In genomic region chr19:53648802-53649236, GRCm38 (mm10) we compare ENCODE assay signal across 8 mouse cellular contexts. TPM values are rescaled to one million over a fixed set of nuclear protein-coding genes. Genes with fewer than 3 reads are reported as not detected.
DNase-seq lines count a peak whose midpoint lies in the region; ATAC-seq and TF ChIP-seq lines count a peak whose summit lies in the region.

No protein-coding gene starts in this region.

- H3K27me3 ChIP-seq in cerebellum, adult 2 months (ENCODE audit: control insufficient read depth, insufficient read depth, low read length), result no peaks in the 10 kb centered on the region; the same call in 1 of the 2 replicates
- no peaks in the 10 kb centered on the region for H3K27me3 ChIP-seq in hindbrain, embryonic 11.5 days (ENCODE audit: control insufficient read depth, insufficient read depth, low read length)
- H3K27me3 ChIP-seq in lung, postnatal 0 days (replicated peaks; ENCODE audit: insufficient read depth, low read length), result no peaks in the 10 kb centered on the region

- no peak overlapping the region for H3K4me2 ChIP-seq in hindbrain, embryonic 11.5 days (replicated peaks; ENCODE audit: low read depth, low read length)
- H3K4me2 ChIP-seq in lung, postnatal 0 days (replicated peaks; ENCODE audit: low read depth, low read length), result no peak overlapping the region

- 19% methylated on average over 10 of the region's 10 CpGs for WGBS in cerebellum, adult 2 months
- WGBS in hindbrain, embryonic 11.5 days, result 45% methylated on average over 10 of the region's 10 CpGs
- WGBS in lung, postnatal 0 days, result 48% methylated on average over 10 of the region's 10 CpGs

- no peak for TF ChIP-seq EP300 in lung, postnatal 0 days (IDR thresholded peaks at IDR 0.05)

- peak; percentile 79 for TF ChIP-seq CTCF in cerebellum, adult 2 months (IDR thresholded peaks at IDR 0.05; ENCODE audit: borderline replicate concordance, insufficient read depth, low read depth, low read length)
- peak; percentile 98 for TF ChIP-seq CTCF in lung, postnatal 0 days (IDR thresholded peaks at IDR 0.05)

- peak; percentile 66 for DNase-seq in Muller cell, postnatal 12 days (ENCODE audit: inconsistent ontology term)
- DNase-seq in cerebellum, adult 2 months, result peak; percentile 61 to 72
- peak; percentile 90 for DNase-seq in hindbrain, embryonic 11.5 days (ENCODE audit: low spot score)
- peak; percentile 60 for DNase-seq in layer of hippocampus, adult 9-11 months
- DNase-seq in lung, postnatal 0 days (ENCODE audit: low spot score), result peak; percentile 82
- DNase-seq in ovary, postnatal 36 days (ENCODE audit: low spot score), result peak; percentile 40
- DNase-seq in urinary bladder, postnatal 25 days (ENCODE audit: low spot score), result peak; percentile 61

- ATAC-seq in frontal cortex, adult (ENCODE audit: low TSS enrichment), result peak; percentile 63
- peak; percentile 64 for ATAC-seq in hindbrain, embryonic 11.5 days (ENCODE audit: low FRiP score)
- peak; percentile 63 for ATAC-seq in lung, postnatal 0 days

- H3K4me3 ChIP-seq in cerebellum, adult 2 months (replicated peaks; ENCODE audit: insufficient read depth, low read depth, low read length), result no peak overlapping the region
- no peak overlapping the region for H3K4me3 ChIP-seq in hindbrain, embryonic 11.5 days (ENCODE audit: low read depth, low read length)
- H3K4me3 ChIP-seq in lung, postnatal 0 days (ENCODE audit: low read depth, low read length), result no peak overlapping the region

- no peaks in the 10 kb centered on the region for H3K9me3 ChIP-seq in hindbrain, embryonic 11.5 days (ENCODE audit: control insufficient read depth, low read length)
- no peaks in the 10 kb centered on the region for H3K9me3 ChIP-seq in lung, postnatal 0 days (ENCODE audit: low read length)

- no peaks in the 10 kb centered on the region; the same call in 1 of the 2 replicates for H3K36me3 ChIP-seq in hindbrain, embryonic 11.5 days (ENCODE audit: control insufficient read depth, insufficient read depth, low read length)
- H3K36me3 ChIP-seq in lung, postnatal 0 days (ENCODE audit: insufficient read depth, low read length), result peaks cover 24% of the 10 kb centered on the region

- TF ChIP-seq POLR2A in cerebellum, adult 2 months (IDR thresholded peaks at IDR 0.05; ENCODE audit: borderline replicate concordance, insufficient read depth, low read length), result no peak

- no peak overlapping the region for H3K27ac ChIP-seq in cerebellum, adult 2 months (ENCODE audit: insufficient read depth, low read length)
- H3K27ac ChIP-seq in hindbrain, embryonic 11.5 days (ENCODE audit: low read depth, low read length), result no peak overlapping the region
- no peak overlapping the region for H3K27ac ChIP-seq in lung, postnatal 0 days (ENCODE audit: low read length)

- H3K4me1 ChIP-seq in cerebellum, adult 2 months (ENCODE audit: control insufficient read depth, insufficient read depth, low read length), result peaks cover 3% of the 10 kb centered on the region; the same call in 1 of the 2 replicates
- 0 out of 2 replicates have a peak, but pooled peaks cover 2% of the 10 kb centered on the region for H3K4me1 ChIP-seq in hindbrain, embryonic 11.5 days (replicated peaks; ENCODE audit: control insufficient read depth, insufficient read depth, low read length)
- peaks cover 5% of the 10 kb centered on the region; the same call in 1 of the 2 replicates for H3K4me1 ChIP-seq in lung, postnatal 0 days (ENCODE audit: insufficient read depth, low read depth, low read length)

- no peak overlapping the region for H3K9ac ChIP-seq in hindbrain, embryonic 11.5 days (ENCODE audit: low read depth, low read length)
- H3K9ac ChIP-seq in lung, postnatal 0 days (replicated peaks; ENCODE audit: low read depth), result no peak overlapping the region

RNA-seq across cellular contexts. Expression of gene Rbm20, which starts 28.3 kb away (rescaled TPM):
- 2.5 and 3.1 TPM in 2 replicates for polyA plus RNA-seq in cerebellum, adult 2 months (2012; rRNA removed)
- polyA plus RNA-seq in hindbrain, embryonic 11.5 days (2014; fragmentation: Nextera tagmentation; extraction: Ambion mirVana), result 0.64 and 0.73 TPM in 2 replicates
- 0.51 and 0.58 TPM in 2 replicates for polyA plus RNA-seq in lung, postnatal 0 days (2015; fragmentation: Nextera tagmentation; extraction: Ambion mirVana)

RNA-seq across cellular contexts. Expression of gene Smc3, which starts 48.6 kb away (rescaled TPM):
- polyA plus RNA-seq in cerebellum, adult 2 months (2012; rRNA removed), result 32.0 and 32.2 TPM in 2 replicates
- polyA plus RNA-seq in hindbrain, embryonic 11.5 days (2014; fragmentation: Nextera tagmentation; extraction: Ambion mirVana), result 91.1 and 95.3 TPM in 2 replicates
- polyA plus RNA-seq in lung, postnatal 0 days (2015; fragmentation: Nextera tagmentation; extraction: Ambion mirVana), result 32.8 and 34.8 TPM in 2 replicates

RNA-seq across cellular contexts. Expression of gene Nutf2-ps1, which starts 60.0 kb away (rescaled TPM):
- 17.0 and 17.3 TPM in 2 replicates for polyA plus RNA-seq in cerebellum, adult 2 months (2012; rRNA removed)
- 484 and 510 TPM in 2 replicates for polyA plus RNA-seq in hindbrain, embryonic 11.5 days (2014; fragmentation: Nextera tagmentation; extraction: Ambion mirVana)
- 121 and 134 TPM in 2 replicates for polyA plus RNA-seq in lung, postnatal 0 days (2015; fragmentation: Nextera tagmentation; extraction: Ambion mirVana)

Comparison
In these comparisons a context has a peak if more than half of its experiments do, and no peak if none do; other contexts are left out.
1. DNase-seq: peak in every context shown above with its lines; median percentile 90 in hindbrain, embryonic 11.5 days; 82 in lung, postnatal 0 days; 66 in cerebellum, adult 2 months; 66 in Muller cell, postnatal 12 days; 61 in urinary bladder, postnatal 25 days; 60 in layer of hippocampus, adult 9-11 months; 40 in ovary, postnatal 36 days.